Mouse (Mus musculus) kidney, postnatal 36 days (tissue): ENCODE data around the gene Fcgbp.
"Not testable (repeated sequence)": the region's sequence is repeated elsewhere in the genome, so short reads cannot be mapped to it uniquely, and the experiment has no call there.

Experiments used
- DNase-seq, 2 experiments: peaks; one replicate each; pipeline ENCODE4 v3.0.0; 2021 to 2022; ENCODE audit warnings: mixed read lengths in 2 of 2

Gene Fcgbp

DNA sequence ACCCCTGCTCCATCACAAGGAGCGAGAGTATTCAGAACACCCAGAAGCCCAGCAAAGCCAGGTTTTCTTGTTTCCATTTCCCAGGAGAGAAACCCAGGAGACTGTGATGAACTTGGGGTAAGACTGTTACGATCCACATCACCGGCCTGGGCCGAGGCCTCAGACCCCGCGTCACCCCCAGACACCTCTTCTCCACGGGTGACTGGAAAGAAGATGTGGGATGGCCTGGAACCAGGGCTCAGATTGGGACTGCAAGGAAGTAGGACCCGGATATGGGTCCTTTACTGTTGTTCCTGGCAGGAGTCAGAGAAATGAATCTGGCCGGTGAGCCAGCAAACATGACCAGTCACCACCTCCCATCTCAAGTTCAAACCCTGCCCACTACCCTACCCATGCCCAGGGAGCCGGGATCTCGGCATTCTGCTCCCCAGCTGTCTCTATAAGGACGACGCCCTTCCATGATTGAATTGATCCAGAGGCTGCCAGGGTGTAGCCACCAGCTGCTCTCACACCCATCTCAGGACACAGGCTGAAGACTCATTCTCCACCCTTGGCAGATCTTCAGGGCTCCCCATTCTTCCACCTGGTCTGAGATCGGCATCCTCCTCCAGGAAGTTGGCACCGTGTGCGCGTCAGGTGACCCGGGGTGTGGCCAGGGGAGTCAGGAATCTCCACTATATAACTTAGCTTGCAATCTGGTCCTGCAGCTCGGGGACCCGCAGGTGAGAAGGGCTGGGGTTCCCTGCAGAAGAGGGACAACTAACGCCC, at the start of gene Fcgbp:
Gene Fcgbp, plus strand, starts transcription at position 706 of the 768 bp plus-strand sequence.
- DNase-seq: no peak

DNA sequence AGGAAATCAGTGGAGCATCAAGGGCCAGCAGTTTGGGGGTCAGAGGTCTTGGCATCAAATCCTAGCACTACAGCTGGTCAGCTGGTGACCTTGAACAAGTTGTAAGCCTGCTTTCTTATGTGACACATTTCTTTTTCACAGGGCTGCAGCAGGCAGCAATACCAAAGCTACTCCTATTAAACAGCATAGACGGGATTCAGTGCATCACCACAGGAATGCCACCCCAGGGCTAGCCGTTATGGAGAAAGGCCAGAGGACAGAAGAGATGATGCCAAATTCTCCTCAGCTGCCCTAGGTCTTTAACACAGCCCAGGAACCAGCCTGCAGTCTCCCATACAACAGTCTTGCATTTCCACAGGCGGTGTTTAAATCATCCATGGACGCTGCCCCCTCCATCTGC, 26.5 kb upstream of the Fcgbp start:
- no peak for DNase-seq

DNA sequence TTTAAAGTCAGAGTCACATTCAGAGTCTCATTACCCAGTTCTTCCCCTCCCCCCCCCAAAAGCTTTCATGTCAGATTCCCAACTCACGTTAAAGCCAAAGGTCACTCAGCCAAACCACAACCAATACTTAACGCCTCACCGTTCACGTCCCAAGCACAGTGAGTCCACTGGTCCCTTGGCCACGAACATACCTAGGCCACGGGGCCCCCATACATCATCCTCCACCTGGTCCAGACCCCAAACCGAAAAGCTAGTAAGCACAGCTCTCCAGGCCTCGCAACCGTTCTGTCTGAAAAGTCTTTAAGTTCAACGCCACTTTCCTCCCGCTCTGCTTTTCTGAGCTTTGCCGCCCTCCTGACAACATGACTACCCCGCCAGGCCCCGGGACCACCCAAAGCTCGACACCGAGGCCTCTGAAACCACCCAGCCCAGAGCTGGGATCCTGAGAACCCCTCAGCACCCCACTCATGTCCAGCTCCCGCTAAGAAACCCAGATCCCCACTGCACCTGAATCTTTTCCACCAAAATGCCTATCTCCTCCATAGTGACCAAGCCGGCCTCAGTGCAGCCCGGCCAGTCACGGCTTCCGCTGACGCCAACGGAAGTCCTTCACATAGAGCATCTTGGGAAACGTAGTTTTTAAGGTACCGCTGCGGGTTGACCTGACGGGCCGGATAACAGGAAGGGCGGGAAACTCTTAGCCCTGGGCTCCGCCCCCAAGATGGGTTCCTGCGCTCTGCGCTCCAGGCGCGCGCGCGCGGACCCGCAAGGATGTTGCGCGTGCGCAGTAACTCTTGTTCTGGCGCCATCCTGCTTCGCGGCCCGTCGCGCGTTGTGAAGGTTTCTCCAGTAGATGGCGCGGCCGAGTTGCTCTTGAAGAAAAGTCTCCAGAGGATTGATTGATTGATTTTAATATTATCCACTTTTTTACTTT, 21.3 kb upstream of the Fcgbp start, which contains the start of gene Psmc4:
Gene Psmc4, minus strand, starts transcription at position 626 of the 934 bp plus-strand sequence.
- peak; percentile 99 for DNase-seq

GRCm38 (mm10) chr7:28050584-28050983, 20.5 kb upstream of the Fcgbp start:
- no peak for DNase-seq

- DNase-seq: peak; percentile 47 to 56
Observed at GRCm38 (mm10) chr7:28053046-28053930, 17.7 kb upstream of the Fcgbp start.

GRCm38 (mm10) chr7:28059972-28060371, 11.1 kb upstream of the Fcgbp start:
- DNase-seq: no peak

DNA sequence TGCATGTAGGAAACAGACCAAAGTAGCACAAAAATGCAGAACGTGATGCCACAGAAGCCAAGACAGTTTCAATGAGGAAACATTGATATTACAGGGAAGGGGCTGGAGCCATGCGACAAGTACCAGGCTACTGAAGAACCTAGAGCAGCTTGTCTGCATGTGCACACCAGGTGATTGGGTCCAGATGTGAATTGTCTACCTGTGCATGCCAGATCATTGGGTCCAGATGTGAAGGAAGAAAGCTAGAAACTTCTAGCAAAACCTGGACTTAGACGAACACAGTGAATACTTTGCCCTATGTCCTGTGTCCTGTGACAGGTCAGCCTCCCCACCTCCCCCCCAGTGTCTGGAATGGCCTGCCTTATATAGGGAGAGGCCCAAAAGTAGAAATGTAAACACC, 2.4 kb upstream of the Fcgbp start:
- no peak for DNase-seq

- no peak for DNase-seq
Observed at GRCm38 (mm10) chr7:28069546-28070172, 1.4 kb upstream of the Fcgbp start.

- DNase-seq: peak in 1 of 2 experiments; percentile 32
Observed at GRCm38 (mm10) chr7:28084215-28084614, 13.2 kb downstream of the Fcgbp start.

DNA sequence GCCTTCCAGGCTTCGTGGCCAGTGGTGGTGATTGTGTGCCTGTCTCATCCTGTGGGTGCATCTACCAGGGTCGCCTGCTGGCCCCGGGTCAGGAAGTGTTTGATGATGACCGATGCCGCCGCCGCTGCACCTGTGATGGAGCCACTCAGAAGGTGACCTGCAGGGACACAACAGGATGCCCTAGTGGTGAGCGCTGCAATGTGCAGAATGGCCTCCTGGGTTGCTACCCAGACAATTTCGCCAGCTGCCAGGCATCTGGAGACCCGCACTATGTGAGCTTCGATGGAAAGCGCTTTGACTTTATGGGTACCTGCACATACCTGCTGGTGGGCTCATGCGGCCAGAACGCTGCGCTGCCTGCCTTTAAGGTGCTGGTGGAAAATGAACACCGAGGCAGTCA, 15.2 kb downstream of the Fcgbp start:
- no peak for DNase-seq

- DNase-seq: no peak
Observed at GRCm38 (mm10) chr7:28093541-28093940, 22.5 kb downstream of the Fcgbp start.

DNA sequence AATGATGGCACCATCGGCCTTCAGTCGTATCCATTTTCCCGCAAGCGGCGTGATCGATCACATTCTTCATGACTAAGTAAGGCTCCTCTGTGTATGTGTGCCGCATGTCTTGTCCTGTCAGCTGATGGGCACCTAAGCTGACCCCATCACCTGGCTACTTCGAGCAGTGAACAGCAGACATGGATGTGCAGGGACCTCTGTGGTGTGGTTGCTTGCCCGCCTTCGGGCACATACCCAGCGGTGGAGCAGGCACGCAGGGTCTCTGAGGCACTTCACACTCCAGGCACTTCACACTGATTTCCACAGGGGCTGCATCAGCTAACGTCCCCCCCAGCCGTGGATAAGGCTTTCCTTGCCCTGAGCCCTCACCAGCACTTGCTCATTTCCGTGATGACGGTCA, 28.1 kb downstream of the Fcgbp start:
- DNase-seq: no peak

- peak; percentile 46 to 77 for DNase-seq
Observed at GRCm38 (mm10) chr7:28100596-28101590, 29.9 kb downstream of the Fcgbp start.

GRCm38 (mm10) chr7:28102936-28103335, 31.9 kb downstream of the Fcgbp start:
- not testable (repeated sequence) for DNase-seq

DNA sequence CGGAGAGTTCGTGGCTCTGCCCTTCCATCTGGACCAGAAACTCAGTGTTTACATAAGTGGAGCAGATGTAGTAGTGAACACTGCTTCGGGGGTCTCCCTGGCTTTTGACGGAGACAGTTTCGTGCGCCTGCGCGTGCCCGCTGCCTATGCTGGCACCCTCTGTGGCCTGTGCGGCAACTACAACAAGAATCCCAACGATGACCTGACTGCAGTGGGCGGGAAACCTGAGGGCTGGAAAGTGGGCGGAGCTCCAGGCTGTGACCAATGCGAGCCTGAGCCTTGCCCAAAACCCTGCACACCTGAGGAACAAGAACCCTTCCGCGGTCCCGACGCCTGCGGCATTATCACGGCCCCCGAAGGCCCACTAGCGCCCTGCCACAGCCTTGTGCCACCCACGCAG, 33.6 kb downstream of the Fcgbp start:
- peak; percentile 56 to 77 for DNase-seq

- no peak for DNase-seq
Observed at GRCm38 (mm10) chr7:28106241-28106640, 35.2 kb downstream of the Fcgbp start.

DNA sequence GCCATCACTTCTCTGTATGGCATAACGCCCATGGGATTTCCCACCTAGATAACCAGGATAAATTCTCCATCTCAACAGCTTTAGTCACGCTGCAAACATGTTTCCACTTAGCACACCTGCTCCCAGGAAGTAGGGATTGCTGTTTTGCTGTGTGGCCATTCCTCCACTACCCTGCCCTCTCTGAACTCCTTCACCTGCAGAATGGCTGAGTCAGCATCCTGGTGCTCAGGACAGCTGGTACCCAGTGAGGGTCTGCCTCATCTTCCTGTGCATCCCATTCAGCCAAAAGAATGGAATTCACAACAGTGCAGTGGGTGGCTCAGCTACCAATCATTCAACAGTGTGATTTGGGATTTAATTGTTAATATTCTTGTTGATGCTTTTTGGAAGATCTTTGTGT, 43.6 kb downstream of the Fcgbp start:
- DNase-seq: no peak

- no peak for DNase-seq
Observed at GRCm38 (mm10) chr7:28129166-28129565, 58.1 kb downstream of the Fcgbp start, which contains the start of gene 9530053A07Rik. 9530053A07Rik (plus strand) TSS chr7:28129466.

- peak; percentile 32 to 72 for DNase-seq
Observed at GRCm38 (mm10) chr7:28137613-28138012, 66.6 kb downstream of the Fcgbp start.

DNA sequence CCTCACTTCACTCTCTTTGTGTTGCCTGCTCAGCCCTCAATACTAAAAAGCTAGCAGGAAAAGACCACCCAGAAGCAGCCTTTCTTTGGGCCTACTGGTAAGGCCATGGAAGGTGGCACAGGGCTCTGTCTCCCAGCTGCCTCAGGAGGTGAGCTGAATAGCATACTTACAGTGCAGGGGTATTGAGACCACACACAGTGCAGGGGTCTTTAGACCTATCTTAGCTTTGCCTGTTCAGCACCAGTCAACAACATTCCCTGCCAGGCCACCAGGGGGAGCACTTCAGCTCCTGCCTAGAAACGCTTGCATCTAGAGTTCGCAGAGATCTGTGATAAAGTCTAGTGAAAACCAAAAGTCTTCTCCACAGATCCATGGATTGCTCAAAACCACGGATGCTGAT, 77.2 kb downstream of the Fcgbp start:
- DNase-seq: peak; percentile 52 to 86

- DNase-seq: no peak
Observed at GRCm38 (mm10) chr7:28149841-28150240, 78.8 kb downstream of the Fcgbp start.
